Mouse (Mus musculus) embryo, embryonic 10 days (tissue): ENCODE data around the gene BC051142.

Experiments
- DNase-seq: peaks from one replicate; pipeline ENCODE4 v3.0.0-alpha.2; 2015; ENCODE audit warnings: low spot score

BC051142 gene

DNA sequence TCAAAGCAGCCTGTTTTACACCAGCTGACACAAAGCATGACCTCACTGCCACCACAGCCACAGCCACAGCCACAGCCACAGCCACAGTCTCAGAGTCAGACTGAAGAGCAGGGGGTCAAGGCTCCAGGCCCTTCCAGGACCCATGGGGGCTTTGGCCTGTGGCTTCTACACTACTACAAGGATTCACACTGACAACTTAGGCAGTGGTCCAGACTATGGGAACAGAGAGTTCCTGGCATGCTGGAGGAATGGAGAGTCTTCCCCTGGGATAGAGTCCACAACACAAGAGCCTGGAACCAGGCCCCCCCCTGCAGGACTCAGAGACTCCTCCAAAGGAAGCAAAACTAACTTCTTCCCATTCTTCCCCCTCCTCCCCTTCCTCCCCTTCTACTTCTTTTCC, 109.0 kb downstream of the BC051142 start:
- DNase-seq: no peak
